Mouse (Mus musculus): Measurements from ENCODE around the gene Myh14.

DNA sequence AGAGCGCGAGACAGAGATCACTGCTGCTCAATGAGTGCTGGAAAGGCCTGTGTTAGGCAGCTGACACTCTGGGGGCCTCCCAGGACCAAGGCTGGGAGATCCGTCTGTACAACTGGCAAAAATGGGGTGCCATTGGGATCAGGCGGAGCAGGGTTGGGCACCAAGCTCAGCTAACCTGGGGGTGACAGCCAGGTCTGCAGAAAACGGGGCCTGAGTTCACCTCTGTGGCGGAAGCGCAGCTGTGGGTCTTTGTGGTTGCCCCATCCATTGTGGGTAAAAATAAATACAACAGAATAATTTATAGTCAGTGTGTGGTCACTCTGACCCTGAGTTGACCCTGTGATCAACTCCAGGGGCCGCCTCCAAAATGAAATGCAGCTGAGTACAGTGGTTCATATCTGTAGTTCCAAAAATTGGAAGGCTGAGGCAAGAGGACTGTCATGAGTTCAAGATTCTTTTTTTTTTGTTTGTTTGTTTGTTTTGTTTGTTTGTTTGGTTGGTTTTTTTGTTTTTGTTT lies 21.5 kb downstream of the Myh14 start:
- no peak for TF ChIP-seq POLR2A (IDR thresholded peaks at IDR 0.05; ENCODE audit: insufficient read depth, low read depth, low read length)
- no peak for TF ChIP-seq CTCF (IDR thresholded peaks at IDR 0.05; ENCODE audit: insufficient read depth, low read depth, low read length)

All from olfactory bulb, adult 2 months (tissue).